Mouse (Mus musculus) heart, postnatal 0 days (tissue): Measurements from ENCODE around the gene D630003M21Rik.

Source experiments
- CTCF ChIP-seq: IDR thresholded peaks from 2 replicates; pipeline ENCODE4 v1.5.1; 2016; ENCODE audit warnings: antibody characterized with exemption, control low read depth, low read depth
- EP300 ChIP-seq: IDR thresholded peaks from 2 replicates; pipeline ENCODE4 v1.6.1; 2016; ENCODE audit warnings: antibody characterized with exemption, low read depth

DNA sequence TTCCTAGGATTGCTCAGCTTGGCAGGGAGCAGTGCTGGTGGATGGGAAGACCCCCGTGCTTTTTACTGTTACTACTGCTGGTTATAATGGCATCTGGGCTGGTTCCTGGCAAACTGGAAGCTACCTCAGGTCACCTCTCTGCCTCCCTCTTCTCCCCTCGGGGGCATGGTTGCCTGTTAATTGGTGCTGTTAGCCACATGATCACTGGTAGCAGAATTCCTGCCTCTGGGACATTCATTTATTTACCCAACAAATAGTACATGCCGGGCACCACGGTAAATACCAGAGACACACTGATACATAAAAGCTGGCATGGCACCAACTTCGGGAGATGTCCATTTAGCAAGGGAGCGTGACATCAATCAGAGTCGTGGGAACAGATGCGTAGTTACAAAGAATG lies 30.5 kb upstream of the D630003M21Rik start:
- TF ChIP-seq EP300 (no peak), CTCF (no peak)
